In genomic region chr9:35203536-35203935, GRCm38 (mm10) we compare ENCODE assay signal across 11 mouse cellular contexts.
"Had no signal": no experiment of that assay in that cellular context is flagged by ENCODE, and none has a peak within 500 bp of the region (broad histone marks: within the 10 kb centered on the region; RNA-seq: fewer than 3 reads in every experiment).

No protein-coding gene starts in this region.

- H3K9me3 ChIP-seq: limb, embryonic 10.5 days; neural tube, embryonic 12.5 days had no signal

- ATAC-seq: intestine, postnatal 0 days had no signal

- H3K27ac ChIP-seq: left cerebral cortex, adult 2 months; limb, embryonic 10.5 days; macrophage; neural tube, embryonic 12.5 days; stomach, postnatal 0 days had no signal

- H3K4me2 ChIP-seq: liver, embryonic 11.5 days; neural tube, embryonic 12.5 days had no signal

- H3K9ac ChIP-seq: neural tube, embryonic 12.5 days had no signal

- H3K4me3 ChIP-seq: left cerebral cortex, adult 2 months; limb, embryonic 10.5 days; neural tube, embryonic 12.5 days had no signal

- DNase-seq: kidney, adult 8-10 months; kidney, postnatal 25 days; midbrain, embryonic 14.5 days; thymus, postnatal 4 days had no signal

- H3K27me3 ChIP-seq: neural tube, embryonic 12.5 days had no signal
